Mouse (Mus musculus) myocyte (in vitro differentiated cells): ENCODE measurements around the gene Gm3029. TPM values are rescaled to one million over a fixed set of nuclear protein-coding genes. Genes with fewer than 3 reads are reported as not detected.
"Not testable (repeated sequence)": the region's sequence is repeated elsewhere in the genome, so short reads cannot be mapped to it uniquely, and the experiment has no call there.

ENCODE experiments used
- H3K27me3 ChIP-seq: one replicate; pipeline ENCODE4 v1.6.1; 2011; ENCODE audit not compliant: control insufficient read depth, insufficient read depth, insufficient read length
- H3K36me3 ChIP-seq: one replicate; pipeline ENCODE4 v1.6.1; 2011; ENCODE audit not compliant: control insufficient read depth, insufficient read depth
- H3K4me2 ChIP-seq: one replicate; pipeline ENCODE4 v1.6.1; 2011; ENCODE audit warnings: low read depth, control low read depth
- H3K4me3 ChIP-seq: one replicate; pipeline ENCODE4 v1.5.1; 2011; ENCODE audit warnings: mild to moderate bottlenecking, control low read depth, moderate library complexity
- H3K79me2 ChIP-seq: one replicate; pipeline ENCODE4 v1.6.1; 2011; ENCODE audit not compliant: control insufficient read depth, insufficient read depth
- H3ac ChIP-seq: one replicate; pipeline ENCODE4 v1.6.1; 2011; ENCODE audit not compliant: control insufficient read depth, insufficient read length
- polyA plus RNA-seq: library from polyadenylated mRNA; unstranded; fragments of >200 nt; fragmentation: generic; extraction: Trizol; gene quantifications from one replicate; pipeline ENCODE4 v1.2.1, GENCODE M21; 2012; ENCODE audit warnings: missing spikeins

Gene Gm3029
- polyA plus RNA-seq: not detected

DNA sequence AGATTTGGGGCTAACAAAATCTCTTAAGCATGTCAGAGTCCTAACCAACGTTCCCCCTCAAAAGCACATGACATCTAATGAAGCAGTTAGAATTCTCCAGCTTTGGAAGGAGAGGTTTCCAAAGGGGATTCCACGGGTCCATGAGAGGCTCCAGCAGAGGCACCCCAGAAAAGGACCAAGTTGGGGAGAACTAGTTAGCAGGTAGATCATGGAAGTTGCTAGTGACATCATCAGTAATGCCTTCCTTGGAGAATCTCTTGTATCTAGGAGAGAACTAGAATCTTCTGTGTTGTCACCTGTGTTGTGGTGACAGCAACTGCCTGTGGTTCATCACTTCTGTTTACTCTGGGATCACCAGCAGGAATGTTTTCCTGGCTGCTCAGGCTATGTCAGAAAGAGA lies at the start of gene Gm3029:
Gene Gm3029 (plus strand): TSS at position 301 of the 400 bp plus-strand sequence.
- not testable (repeated sequence) for H3K79me2 ChIP-seq, H3ac ChIP-seq, H3K4me3 ChIP-seq, H3K36me3 ChIP-seq, H3K27me3 ChIP-seq, H3K4me2 ChIP-seq

DNA sequence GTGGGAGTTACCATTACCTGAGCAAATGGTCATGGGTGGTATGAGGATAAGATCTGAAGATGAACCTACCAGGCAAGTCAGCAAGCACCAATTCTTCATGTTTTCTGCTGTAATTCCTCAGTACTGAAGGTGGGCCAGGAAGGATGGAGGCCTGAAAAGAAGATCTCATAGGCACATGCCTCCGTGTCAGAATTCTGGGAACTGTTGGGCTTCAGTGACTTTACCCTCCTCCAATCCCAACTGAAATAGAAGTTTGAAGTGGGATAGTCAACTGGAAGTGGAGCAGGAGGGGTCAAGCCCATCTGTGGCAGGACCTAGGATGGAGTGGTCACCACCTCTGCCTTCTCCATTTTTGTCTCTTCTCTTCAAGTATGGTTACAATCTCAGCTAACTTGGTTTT lies 47.7 kb upstream of the Gm3029 start, which contains the start of gene Gm2916:
Gene Gm2916 (plus strand): TSS at position 301 of the 400 bp plus-strand sequence.
- not testable (repeated sequence) for H3K4me2 ChIP-seq, H3K27me3 ChIP-seq, H3K4me3 ChIP-seq, H3K79me2 ChIP-seq, H3K36me3 ChIP-seq, H3ac ChIP-seq

DNA sequence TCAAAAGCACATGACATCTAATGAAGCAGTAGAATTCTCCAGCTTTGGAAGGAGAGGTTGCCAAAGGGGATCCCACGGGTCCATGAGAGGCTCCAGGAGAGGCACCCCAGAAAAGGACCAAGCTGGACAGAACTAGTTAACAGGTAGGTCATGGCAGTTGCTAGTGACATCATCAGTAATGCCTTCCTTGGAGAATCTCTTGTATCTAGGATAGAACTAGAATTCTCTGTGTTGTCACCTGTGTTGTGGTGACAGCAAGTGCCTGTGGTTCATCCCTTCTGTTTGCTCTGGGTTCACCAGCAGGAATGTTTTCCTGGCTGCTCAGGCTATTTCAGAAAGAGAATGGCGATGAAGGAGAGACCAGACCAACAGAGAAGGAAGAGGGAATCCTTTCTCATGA lies 31.7 kb downstream of the Gm3029 start, which contains the start of gene Gm3095:
Gene Gm3095 (plus strand): TSS at position 301 of the 400 bp plus-strand sequence.
- H3K79me2 ChIP-seq, H3ac ChIP-seq, H3K36me3 ChIP-seq, H3K4me3 ChIP-seq, H3K27me3 ChIP-seq, H3K4me2 ChIP-seq: not testable (repeated sequence)

Other genes starting within 250 kb of the Gm3029 start
- gene Gm3043, start 243.0 kb upstream of the Gm3029 start, polyA plus RNA-seq: not detected
- gene Gm3002, start 121.7 kb upstream of the Gm3029 start, polyA plus RNA-seq: not detected
- not detected for gene Gm3033, start 85.5 kb upstream of the Gm3029 start, polyA plus RNA-seq
- not detected for gene Gm2916, start 47.6 kb upstream of the Gm3029 start, polyA plus RNA-seq
- gene Gm3095, start 31.8 kb downstream of the Gm3029 start, polyA plus RNA-seq: not detected
- gene Gm3099, start 66.6 kb downstream of the Gm3029 start, polyA plus RNA-seq: not detected
- gene Gm5796, start 92.2 kb downstream of the Gm3029 start, polyA plus RNA-seq: not detected
- gene Gm3115, start 152.4 kb downstream of the Gm3029 start, polyA plus RNA-seq: not detected
- gene Gm8108, start 178.8 kb downstream of the Gm3029 start, polyA plus RNA-seq: not detected
- gene Gm3127, start 233.3 kb downstream of the Gm3029 start, polyA plus RNA-seq: not detected